Mouse (Mus musculus) limb, embryonic 14.5 days (tissue): ENCODE measurements around the gene Brms1l. TPM values are rescaled to one million over a fixed set of nuclear protein-coding genes. Genes with fewer than 3 reads are reported as not detected.

ENCODE experiments used
- ATAC-seq: fragments of 200-750 bp; cut with Nextera tagmentation; 2 replicates; pipeline ENCODE4 v1.8.0; 2017; ENCODE audit warnings: low read depth, moderate number of reproducible peaks, moderate TSS enrichment; ENCODE audit not compliant: low FRiP score
- DNase-seq: peaks from one replicate; pipeline ENCODE4 v3.0.0-alpha.2; 2015; ENCODE audit warnings: low spot score
- H3K27ac ChIP-seq: fragments of 300-500 bp; sonication (generic); replicated peaks from 2 replicates; pipeline ENCODE4 v1.5.1; 2014; ENCODE audit warnings: low read depth, mild to moderate bottlenecking, low read length, moderate library complexity, mixed read lengths
- H3K27me3 ChIP-seq: fragments of 300-500 bp; sonication (generic); 2 replicates; pipeline ENCODE4 v1.6.1; 2014; ENCODE audit warnings: low read length, mixed read lengths; ENCODE audit not compliant: control insufficient read depth, insufficient read depth
- H3K36me3 ChIP-seq: fragments of 300-500 bp; sonication (generic); 2 replicates; pipeline ENCODE4 v1.6.1; 2014; ENCODE audit warnings: mild to moderate bottlenecking, low read length, moderate library complexity, mixed read lengths; ENCODE audit not compliant: control insufficient read depth, insufficient read depth
- H3K4me1 ChIP-seq: fragments of 300-500 bp; sonication (generic); 2 replicates; pipeline ENCODE4 v1.6.1; 2014; ENCODE audit warnings: antibody characterized with exemption, low read length, mixed read lengths; ENCODE audit not compliant: control insufficient read depth, insufficient read depth
- H3K4me2 ChIP-seq: fragments of 300-500 bp; sonication (generic); replicated peaks from 2 replicates; pipeline ENCODE4 v1.6.1; 2014; ENCODE audit warnings: low read depth, mild to moderate bottlenecking, low read length, moderate library complexity; ENCODE audit not compliant: severe bottlenecking
- H3K4me3 ChIP-seq: fragments of 300-500 bp; sonication (generic); replicated peaks from 2 replicates; pipeline ENCODE4 v1.5.1; 2014; ENCODE audit warnings: low read length
- H3K9ac ChIP-seq: fragments of 300-500 bp; sonication (generic); 2 replicates; pipeline ENCODE4 v1.6.1; 2014; ENCODE audit warnings: mild to moderate bottlenecking, low read depth, low read length, moderate library complexity; ENCODE audit not compliant: severe bottlenecking
- H3K9me3 ChIP-seq: fragments of 300-500 bp; sonication (generic); 2 replicates; pipeline ENCODE4 v1.6.1; 2016; ENCODE audit warnings: low read length; ENCODE audit not compliant: control insufficient read depth
- POLR2A ChIP-seq: fragments of 200-500 bp; IDR thresholded peaks from 2 replicates; pipeline ENCODE4 v1.8.0; 2012; ENCODE audit warnings: inconsistent platforms, mild to moderate bottlenecking, moderate library complexity, borderline replicate concordance; ENCODE audit not compliant: insufficient read depth, insufficient read length; ENCODE audit errors: extremely low read depth
- WGBS: fragments of 180-500 bp; shearing (Covaris S2); extraction: QIAGEN DNeasy Blood & Tissue Kit; methylation state at CpG from one replicate; pipeline ENCODE4 v1.1.7; 2014; 5-methylcytosine and 5-hydroxymethylcytosine counted together
- polyA plus RNA-seq, 2 experiments: library from polyadenylated mRNA; depleted of rRNA in 1 of 2; stranded (reverse) in 1 of 2; unstranded in 1 of 2; fragments of >200 nt; fragmentation: Nextera tagmentation in 1 of 2; extraction: Ambion mirVana in 1 of 2; gene quantifications; 2 replicates each; pipeline versions ENCODE4 v1.2.1 to v1.2.3; 2012 to 2014

Gene Brms1l
- polyA plus RNA-seq, 2 experiments: 33.9 to 81.1 TPM

- DNase-seq (peak; percentile 40), ATAC-seq (no peak)
- H3K36me3 ChIP-seq: no peaks in the 10 kb centered on the region
- H3K27ac ChIP-seq: no peak overlapping the region
- H3K9ac ChIP-seq: no peak overlapping the region
- no peaks in the 10 kb centered on the region for H3K4me1 ChIP-seq
- H3K27me3 ChIP-seq: no peaks in the 10 kb centered on the region
- TF ChIP-seq POLR2A: no peak
- H3K4me2 ChIP-seq: no peak overlapping the region
- 62% methylated on average over 3 of the region's 3 CpGs for WGBS
- H3K9me3 ChIP-seq: no peaks in the 10 kb centered on the region
- no peak overlapping the region for H3K4me3 ChIP-seq
These were observed 31.1 kb upstream of the Brms1l start for GRCm38 (mm10) chr12:55805035-55805434.

- H3K4me1 ChIP-seq: no peaks in the 10 kb centered on the region; the same call in 1 of the 2 replicates
- no peak overlapping the region for H3K9ac ChIP-seq
- no peaks in the 10 kb centered on the region for H3K9me3 ChIP-seq
- H3K4me3 ChIP-seq: no peak overlapping the region
- 68% methylated on average over 5 of the region's 5 CpGs for WGBS
- no peak overlapping the region for H3K27ac ChIP-seq
- H3K36me3 ChIP-seq: no peaks in the 10 kb centered on the region
- TF ChIP-seq POLR2A: no peak
- no peak for ATAC-seq
- no peak for DNase-seq
- no peaks in the 10 kb centered on the region for H3K27me3 ChIP-seq
- no peak overlapping the region for H3K4me2 ChIP-seq
These were observed 19.6 kb upstream of the Brms1l start for GRCm38 (mm10) chr12:55816488-55816887.

DNA sequence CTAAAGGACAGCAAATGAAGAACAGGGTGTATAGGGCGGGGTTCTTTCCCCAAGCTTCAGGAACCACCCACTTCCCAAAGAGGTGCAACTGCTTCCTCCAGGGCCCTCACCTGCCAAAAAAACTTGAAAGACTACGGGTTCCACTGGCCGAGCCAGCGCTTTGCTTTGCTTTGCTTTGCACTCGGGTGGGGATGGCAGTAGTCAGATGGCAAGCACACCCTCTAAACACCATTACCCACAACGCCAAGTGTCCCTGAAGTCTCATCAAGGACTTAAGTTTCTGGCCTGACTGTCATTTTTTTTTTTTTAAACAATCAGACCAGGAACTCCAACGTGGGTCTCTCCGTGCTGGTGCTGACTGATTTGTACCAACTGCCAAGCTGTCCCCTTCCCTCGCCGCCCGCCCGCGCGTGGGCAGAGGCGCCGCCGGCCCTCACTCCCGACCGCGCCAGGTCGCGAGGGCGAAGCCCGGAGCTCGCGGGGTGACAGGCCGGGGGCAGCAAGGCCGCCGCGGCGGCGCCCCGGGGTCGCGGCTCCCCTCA, 15.9 kb upstream of the Brms1l start:
- DNase-seq: peak; percentile 18
- no peaks in the 10 kb centered on the region for H3K36me3 ChIP-seq

DNA sequence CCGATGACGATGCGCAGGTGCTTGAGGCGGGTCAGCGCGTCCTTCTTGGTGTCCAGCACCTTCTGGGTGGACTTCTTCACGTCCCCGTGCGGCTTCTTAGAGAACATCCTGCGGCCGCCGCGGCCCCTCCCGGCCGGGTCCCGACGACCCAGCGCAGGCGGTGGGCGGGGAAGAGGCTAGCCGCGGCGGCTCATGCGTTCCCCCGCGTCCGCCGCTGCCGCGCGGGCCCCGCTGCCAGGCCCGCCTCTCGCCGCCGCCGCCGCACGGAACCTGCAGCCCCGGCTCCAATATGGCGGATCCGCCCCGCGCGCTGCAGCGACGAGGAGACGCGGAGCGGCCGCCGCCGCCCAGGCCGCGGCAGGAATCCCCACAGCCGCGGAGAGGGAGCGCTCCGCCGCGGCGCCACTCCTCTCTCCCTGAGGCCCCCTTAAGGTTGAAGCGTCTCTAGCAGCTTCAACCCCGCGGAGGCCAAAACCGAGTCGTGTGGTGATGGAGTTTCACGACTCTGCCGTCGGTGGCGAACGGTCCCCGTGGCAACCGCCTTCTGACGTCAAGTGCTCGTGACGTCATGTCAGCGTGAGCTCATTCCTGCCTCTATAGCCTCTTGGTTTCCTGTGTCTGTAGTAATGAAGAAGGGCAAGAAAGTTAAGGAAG, 15.3 kb upstream of the Brms1l start, which contains the start of gene Ralgapa1:
TSS of gene Ralgapa1 (minus strand) at position 507 of the 654 bp plus-strand sequence.
- peak; percentile 77; the same call in 1 of the 2 replicates for TF ChIP-seq POLR2A
- Histone ChIP-seq H3K9ac (peak within 1 kb of the TSS; percentile 94), H3K4me3 (peak within 1 kb of the TSS; percentile 93), H3K27ac (peak within 1 kb of the TSS; percentile 94), H3K4me2 (peak within 1 kb of the TSS; percentile 72), H3K27me3 (no peaks in the 10 kb centered on the region), H3K9me3 (no peaks in the 10 kb centered on the region), H3K4me1 (no peaks in the 10 kb centered on the region; the same call in 1 of the 2 replicates), H3K36me3 (no peaks in the 10 kb centered on the region)
- peak; percentile 93 for DNase-seq
- peak; percentile 94 for ATAC-seq
- WGBS: under 1% methylated on average over 40 of the region's 78 CpGs

More for the DNA sequence above, 15.9 kb upstream of the Brms1l start:
- Histone ChIP-seq H3K9me3 (no peaks in the 10 kb centered on the region), H3K4me2 (peak overlapping the region; percentile 72), H3K4me1 (no peaks in the 10 kb centered on the region; the same call in 1 of the 2 replicates), H3K4me3 (peak overlapping the region; percentile 93), H3K27ac (peak overlapping the region; percentile 94), H3K9ac (peak overlapping the region; percentile 94), H3K27me3 (no peaks in the 10 kb centered on the region)
- 2% methylated on average over 25 of the region's 35 CpGs for WGBS
- ATAC-seq: peak; percentile 16
- TF ChIP-seq POLR2A: no peak

DNA sequence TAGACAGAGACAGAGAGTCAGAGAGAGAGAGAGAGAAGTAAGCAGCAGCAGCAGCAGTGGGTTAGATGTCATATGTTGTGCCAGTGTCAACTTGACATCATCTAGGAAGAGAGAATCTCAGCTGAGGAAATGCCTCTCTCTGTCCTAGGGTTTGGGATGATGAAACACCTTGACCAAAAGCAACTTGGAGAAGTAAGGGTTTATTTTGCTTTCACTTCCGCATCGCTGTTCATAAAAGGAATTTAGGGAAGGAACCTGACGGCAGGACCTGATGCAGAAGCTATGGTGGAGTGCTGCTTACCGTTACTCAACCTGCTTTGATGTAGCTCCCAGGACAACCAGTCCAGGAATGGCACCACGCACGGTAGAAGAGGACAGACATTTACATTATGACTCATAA, 12.1 kb upstream of the Brms1l start:
- TF ChIP-seq POLR2A: no peak
- Histone ChIP-seq H3K9ac (no peak overlapping the region), H3K4me1 (no peaks in the 10 kb centered on the region; the same call in 1 of the 2 replicates), H3K4me2 (no peak overlapping the region), H3K9me3 (no peaks in the 10 kb centered on the region), H3K27me3 (no peaks in the 10 kb centered on the region), H3K4me3 (no peak overlapping the region), H3K36me3 (no peaks in the 10 kb centered on the region), H3K27ac (no peak overlapping the region)
- ATAC-seq (no peak), DNase-seq (no peak)
- 82% methylated on average over 6 of the region's 6 CpGs for WGBS
